Mouse (Mus musculus): ENCODE measurements around the gene Fem1a.

GRCm38 (mm10) chr17:56289371-56290331 is 33.0 kb downstream of the Fem1a start:
- no peak for TF ChIP-seq CTCF (conservative IDR thresholded peaks at IDR 0.05 in 1 of 2, IDR thresholded peaks at IDR 0.05 in 1 of 2; ENCODE audit: low read depth in 2 of 2, low read length in 2 of 2)
- no peak for TF ChIP-seq POLR2A (IDR thresholded peaks at IDR 0.05; ENCODE audit: low read depth, low read length)
- no peak for TF ChIP-seq USF1 (IDR thresholded peaks at IDR 0.05; ENCODE audit: low read depth, low read length)
